Mouse (Mus musculus): Measurements from ENCODE around the gene Arl6ip1.

DNA sequence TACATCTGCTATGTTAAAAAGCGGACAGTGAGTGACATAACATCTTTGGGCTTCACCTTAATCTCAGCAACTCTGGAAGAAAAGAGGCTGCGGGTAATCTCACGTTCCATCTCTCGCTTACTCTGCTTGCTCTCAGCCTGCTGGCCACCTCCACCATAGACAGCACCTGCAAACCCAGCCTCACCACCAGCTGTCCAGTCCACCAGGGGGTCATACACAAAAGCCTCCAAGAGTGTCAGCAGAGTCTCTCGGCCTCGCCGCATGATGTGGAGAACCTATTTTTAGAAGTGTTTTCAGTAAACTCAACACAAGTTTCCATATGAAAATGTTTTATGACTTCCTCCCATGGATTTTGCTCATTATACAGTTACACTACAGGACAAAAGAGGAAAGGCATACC is 27.0 kb upstream of the Arl6ip1 start:
- TF ChIP-seq CTCF (IDR thresholded peaks at IDR 0.05; ENCODE audit: low read depth): no peak
- no peak for TF ChIP-seq EP300 (IDR thresholded peaks at IDR 0.05; ENCODE audit: low read depth)
